Mouse (Mus musculus): Measurements from ENCODE around the gene Tmem179.

Tmem179 gene

GRCm38 (mm10) chr12:112516697-112517337, at the start of gene Tmem179:
TSS of gene Tmem179 (minus strand) at chr12:112516747.
- DNase-seq: no peak

- DNase-seq: no peak
Measured at GRCm38 (mm10) chr12:112563011-112563410, 46.5 kb upstream of the Tmem179 start.

- no peak for DNase-seq
Measured at GRCm38 (mm10) chr12:112562462-112562861, 45.9 kb upstream of the Tmem179 start.

GRCm38 (mm10) chr12:112561163-112561562, 44.6 kb upstream of the Tmem179 start:
- no peak for DNase-seq

DNA sequence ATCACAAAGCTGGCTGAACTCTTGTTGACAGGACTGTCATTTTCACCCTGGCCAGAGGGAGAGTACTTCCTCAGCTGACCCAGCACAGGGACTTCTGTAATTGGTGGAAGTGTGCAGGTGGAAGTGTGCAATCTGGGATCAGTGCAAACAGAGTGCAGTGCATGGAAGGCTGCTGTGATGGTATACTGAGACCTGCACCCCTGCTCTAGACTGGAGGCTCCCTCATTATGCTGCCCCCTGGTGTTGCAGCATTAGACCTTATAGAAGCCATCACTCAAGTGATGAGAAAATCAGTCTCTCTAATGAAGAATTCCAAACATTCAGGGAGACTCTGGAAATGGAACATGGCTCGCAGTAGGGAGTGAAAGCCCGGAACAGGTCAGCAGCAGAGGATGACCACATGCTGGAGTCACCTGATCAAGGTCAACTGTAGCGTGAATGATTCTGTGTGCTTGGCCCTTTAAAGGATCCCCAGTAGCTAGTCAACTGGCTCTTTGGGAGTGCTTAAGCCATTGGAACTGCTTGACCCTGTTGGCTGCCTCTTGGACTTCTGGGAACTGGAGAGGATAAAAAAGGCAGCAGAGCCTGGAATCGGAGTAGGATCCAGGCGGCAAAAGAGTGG, 43.7 kb upstream of the Tmem179 start:
- DNase-seq: no peak

DNA sequence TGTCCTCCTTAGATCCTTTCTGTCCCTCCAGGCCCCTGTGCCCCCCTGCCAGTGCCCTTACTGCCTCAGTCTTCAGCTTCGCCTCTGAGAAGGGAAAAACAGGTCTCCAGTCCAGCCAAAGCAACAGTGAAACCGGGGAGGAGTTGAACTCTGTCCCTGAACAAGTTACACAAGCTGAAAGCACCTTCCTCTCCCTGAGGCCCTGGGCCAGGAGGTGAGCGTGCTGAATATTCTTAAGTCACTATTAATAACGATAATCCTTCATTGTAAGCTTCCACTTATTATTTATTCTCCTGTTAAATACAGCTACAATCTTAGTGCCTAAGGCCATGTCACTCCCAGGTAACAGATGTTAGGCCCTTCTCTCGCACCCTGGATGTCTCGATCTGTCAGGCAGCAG, 43.1 kb upstream of the Tmem179 start:
- DNase-seq: no peak

GRCm38 (mm10) chr12:112559231-112559630, 42.7 kb upstream of the Tmem179 start:
- DNase-seq: no peak

DNA sequence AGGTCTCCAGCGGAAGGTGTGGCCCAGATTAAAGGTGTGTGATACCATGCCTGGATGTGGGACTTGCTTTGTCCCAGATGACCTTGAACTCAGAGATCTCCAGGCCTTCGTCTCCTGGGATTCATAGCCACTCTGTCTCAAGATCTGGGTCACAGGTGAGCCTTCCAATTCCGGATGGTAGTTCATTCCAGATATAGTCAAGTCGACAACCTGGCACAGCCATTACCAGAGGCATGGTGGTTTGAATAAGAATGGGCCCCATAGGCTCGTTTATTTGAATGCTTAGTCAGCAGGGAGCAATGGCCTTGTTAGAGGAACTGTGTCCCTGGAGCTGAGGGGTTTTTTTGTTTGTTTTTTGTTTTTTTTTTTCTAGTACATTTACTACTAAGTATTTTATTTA, 40.7 kb upstream of the Tmem179 start:
- DNase-seq: no peak

- DNase-seq: no peak
Measured at GRCm38 (mm10) chr12:112556531-112557060, 40.0 kb upstream of the Tmem179 start.

DNA sequence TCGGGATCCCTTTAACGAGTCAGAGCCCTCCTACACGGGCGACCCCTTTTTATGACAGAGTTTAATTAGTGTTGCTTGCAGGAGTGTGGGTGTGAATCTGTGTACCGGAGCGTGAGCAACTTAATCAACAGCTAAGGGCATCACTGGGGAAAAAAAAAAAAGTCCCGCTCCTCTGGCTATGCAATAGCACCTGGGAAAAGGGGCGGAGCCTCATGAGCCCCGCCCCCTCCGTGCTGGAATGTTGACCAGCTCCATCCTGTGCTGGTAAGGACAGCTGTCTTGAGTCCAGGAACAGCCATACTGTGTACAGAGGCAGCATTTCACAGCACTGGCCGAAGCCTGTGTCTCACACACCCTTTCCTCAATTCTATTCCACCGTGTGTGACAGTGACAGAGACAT, 38.4 kb upstream of the Tmem179 start:
- no peak for DNase-seq

DNA sequence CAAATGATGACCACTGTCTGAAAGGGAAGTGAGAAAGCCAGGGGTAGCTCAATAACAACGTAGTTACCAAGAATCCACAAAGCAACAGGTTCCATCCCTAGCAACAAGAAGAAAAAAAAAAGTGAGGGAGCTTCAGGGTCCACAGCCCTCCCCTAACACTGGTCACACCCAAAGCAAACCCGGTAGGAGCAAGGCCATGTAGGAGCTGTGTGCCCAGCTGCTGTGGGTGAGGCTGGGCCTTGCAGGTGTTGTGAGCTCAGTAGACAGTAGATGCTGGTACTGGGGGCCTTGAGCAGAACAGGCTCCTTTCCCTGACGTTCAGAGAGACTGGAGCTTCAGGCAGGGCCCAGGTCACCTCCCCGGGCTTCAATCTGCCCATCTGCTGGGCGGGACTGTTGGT, 36.0 kb upstream of the Tmem179 start:
- no peak for DNase-seq

DNA sequence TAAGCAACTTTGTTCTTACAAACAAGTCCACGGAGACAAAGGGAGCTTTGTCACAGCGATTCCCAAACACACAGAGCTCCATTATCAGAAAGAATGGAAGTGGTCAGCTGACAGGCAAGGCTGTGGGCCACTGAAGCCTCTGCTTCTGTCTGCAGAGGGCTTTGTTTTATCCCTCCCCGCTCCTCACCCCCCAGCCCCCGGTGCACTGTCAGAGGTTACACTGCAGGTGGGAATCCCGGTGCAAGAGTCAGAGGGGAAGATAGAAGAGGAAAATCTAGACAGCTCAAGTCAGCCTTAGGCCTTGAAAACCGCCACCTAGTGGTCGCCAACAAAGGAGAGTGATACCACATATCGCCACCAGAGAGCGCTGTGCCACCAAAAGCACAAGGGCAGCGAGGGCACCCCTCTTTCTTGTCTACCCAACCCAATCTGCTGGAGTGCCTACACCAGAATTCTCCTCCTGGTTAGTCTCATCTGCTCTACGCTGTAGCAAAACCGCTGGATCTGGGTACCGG, 35.4 kb upstream of the Tmem179 start:
- peak; percentile 74 to 91 for DNase-seq

DNA sequence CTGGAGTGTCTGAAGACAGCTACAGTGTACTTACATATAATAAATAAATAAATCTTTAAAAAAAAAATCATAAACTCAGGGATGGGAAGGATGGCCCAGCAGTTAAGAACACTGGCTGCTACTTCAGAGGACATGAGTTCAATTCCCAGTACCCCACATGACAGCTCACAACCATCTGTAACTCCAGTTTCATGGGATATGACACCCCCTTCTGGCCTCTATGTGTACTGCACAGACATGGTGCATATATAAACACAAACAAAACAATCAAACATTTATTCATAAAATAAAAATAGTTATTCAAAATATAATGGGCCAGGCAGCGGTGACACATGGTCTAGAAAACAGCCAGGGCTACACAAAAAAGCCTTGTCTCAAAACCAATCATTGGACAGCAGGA, 32.7 kb upstream of the Tmem179 start:
- DNase-seq: no peak

GRCm38 (mm10) chr12:112546110-112546509, 29.6 kb upstream of the Tmem179 start:
- DNase-seq: no peak

- no peak for DNase-seq
Measured at GRCm38 (mm10) chr12:112544946-112545701, 28.6 kb upstream of the Tmem179 start.

DNA sequence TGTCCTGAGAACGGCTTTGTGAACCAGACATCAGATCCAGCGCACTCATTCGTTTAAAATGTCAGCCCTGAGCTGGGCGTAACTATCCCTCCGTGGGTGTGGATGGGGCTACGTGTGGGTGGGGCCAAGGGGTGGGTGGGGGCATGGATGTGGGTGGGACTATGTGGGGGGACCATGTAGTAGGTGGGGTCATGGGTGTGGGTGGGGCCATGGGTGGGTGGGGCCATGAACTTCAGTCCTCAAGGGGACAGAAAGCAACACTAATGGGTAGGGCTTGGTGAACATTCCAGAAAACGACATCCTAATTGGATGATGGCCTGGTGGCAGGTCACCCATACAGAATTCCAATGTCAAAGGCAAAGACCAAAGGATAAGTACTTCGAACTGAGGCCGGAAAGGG, 27.4 kb upstream of the Tmem179 start:
- no peak for DNase-seq

- DNase-seq: peak; percentile 77 to 88
Measured at GRCm38 (mm10) chr12:112542920-112543300, 26.4 kb upstream of the Tmem179 start.

DNA sequence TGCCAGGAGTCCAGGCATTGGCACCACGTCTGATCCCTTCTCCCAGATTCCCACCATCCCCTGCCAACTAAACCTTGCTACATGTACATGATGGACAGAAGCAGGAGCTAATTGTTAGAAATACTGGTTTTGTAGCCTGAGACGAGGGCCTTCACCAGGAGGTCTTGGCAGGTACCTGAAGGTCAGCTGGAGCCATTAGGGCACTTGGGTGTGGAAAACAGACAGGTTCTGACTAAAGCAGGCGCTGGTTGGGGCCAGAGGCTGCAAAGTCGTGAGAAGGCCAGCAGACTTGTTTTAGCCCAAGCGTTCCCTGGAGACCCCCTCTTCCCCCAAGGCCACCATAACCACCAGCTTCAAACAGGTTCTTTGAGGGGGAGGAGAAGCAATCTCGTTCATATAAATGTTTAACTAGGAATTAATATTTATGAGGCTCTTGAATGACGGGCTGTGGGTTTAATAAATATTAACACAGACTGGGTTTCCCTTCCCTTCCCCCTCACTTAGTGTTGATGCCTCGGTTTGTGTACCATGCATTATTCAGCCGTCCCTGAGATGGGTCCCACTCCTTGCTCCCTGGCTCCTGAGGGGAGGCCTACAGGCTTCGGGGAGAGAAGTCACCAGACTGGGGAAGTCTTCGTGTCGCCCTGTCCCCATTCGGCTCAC, 25.8 kb upstream of the Tmem179 start:
- DNase-seq: no peak

DNA sequence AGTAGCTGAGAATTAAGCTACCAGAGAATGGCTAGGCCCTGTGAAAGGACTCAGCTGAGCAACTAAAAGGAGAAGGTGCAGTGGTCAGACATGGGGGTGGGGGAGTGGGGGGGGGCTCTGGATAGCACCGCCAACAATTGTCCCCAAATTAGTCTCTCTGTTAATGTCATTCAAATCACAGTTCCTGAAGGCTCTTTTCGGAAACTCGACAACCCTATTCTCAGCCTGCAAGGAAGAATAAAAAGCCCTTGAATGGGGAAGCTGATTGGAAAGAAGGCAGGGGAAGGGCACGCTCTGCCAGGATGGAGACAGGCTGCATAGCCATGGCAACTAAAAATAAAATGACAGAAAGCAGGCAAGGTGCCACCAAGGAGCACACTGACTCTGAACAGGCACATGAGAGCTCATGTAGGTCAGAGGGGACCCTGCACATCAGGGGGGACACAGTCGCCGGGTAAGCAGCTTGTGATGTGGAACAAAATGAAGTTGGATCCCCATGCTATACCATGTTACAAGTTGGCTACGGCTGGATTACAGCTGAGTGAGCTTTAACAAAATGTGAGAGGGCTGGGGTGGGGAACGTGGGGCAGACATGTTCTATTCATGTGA, 25.0 kb upstream of the Tmem179 start:
- DNase-seq: no peak

- no peak for DNase-seq
Measured at GRCm38 (mm10) chr12:112540321-112540720, 23.8 kb upstream of the Tmem179 start.

- no peak for DNase-seq
Measured at GRCm38 (mm10) chr12:112539466-112539965, 23.0 kb upstream of the Tmem179 start.

GRCm38 (mm10) chr12:112538356-112538755, 21.8 kb upstream of the Tmem179 start:
- DNase-seq: no peak
